ENCODE assay signal across 10 mouse cellular contexts in the genomic region with DNA sequence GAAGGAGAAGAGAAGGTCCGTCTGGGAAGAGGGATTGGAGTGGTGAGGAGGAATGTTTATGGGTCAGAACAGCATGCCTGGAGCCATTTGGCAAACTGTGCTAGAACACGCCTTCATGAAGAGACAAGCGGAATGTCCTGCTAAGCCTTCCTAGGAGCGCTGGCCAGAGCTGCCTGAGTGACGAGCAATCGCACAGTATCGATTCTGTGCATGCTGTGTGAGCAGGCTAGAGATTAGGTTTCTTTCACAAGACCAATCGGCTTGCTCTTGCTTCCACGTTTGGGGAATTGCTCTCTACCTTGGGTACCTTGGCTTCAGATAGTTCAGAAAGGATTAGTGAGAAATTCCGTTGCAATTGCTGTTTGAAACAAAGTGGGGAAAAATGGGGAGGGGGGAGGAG. TPM values are rescaled to one million over a fixed set of nuclear protein-coding genes. Genes with fewer than 3 reads are reported as not detected.
DNase-seq lines count a peak whose midpoint lies in the region; ATAC-seq and TF ChIP-seq lines count a peak whose summit lies in the region.
"Had no signal": no experiment of that assay in that cellular context is flagged by ENCODE, and none has a peak within 500 bp of the region (broad histone marks: within the 10 kb centered on the region; RNA-seq: fewer than 3 reads in every experiment).

No protein-coding gene starts in this region.

- H3K4me2 ChIP-seq in heart, embryonic 13.5 days = peak overlapping the region; percentile 45
- peak overlapping the region; percentile 52 for H3K4me2 ChIP-seq in embryonic facial prominence, embryonic 13.5 days
- H3K4me2 ChIP-seq in limb, embryonic 14.5 days (replicated peaks; ENCODE audit: low read depth, low read length, severe bottlenecking) = peak overlapping the region; percentile 39

- H3K27ac ChIP-seq in heart, embryonic 13.5 days (replicated peaks) = no peak overlapping the region
- no peak overlapping the region for H3K27ac ChIP-seq in heart, embryonic 10.5 days
- H3K27ac ChIP-seq in embryonic facial prominence, embryonic 13.5 days = peak overlapping the region; percentile 82
- peak overlapping the region; percentile 76 for H3K27ac ChIP-seq in limb, embryonic 14.5 days (replicated peaks; ENCODE audit: low read depth, low read length)
- H3K27ac ChIP-seq: macrophage had no signal

- DNase-seq in heart, embryonic 10.5 days (ENCODE audit: low spot score) = no peak
- peak; percentile 85 for DNase-seq in 3T3-L1 (ENCODE audit: low read depth, low spot score)
- DNase-seq in limb, embryonic 14.5 days (ENCODE audit: low spot score) = peak; percentile 84
- DNase-seq in spleen, adult 18-20 months = no peak
- DNase-seq in layer of hippocampus, adult 11-12 months (ENCODE audit: low spot score) = no peak
- no peak for DNase-seq in thymus, postnatal 14 days
- DNase-seq: right cerebral cortex, postnatal 14 days had no signal

- WGBS in heart, embryonic 13.5 days = 23% methylated on average over 10 of the region's 10 CpGs
- 41% methylated on average over 10 of the region's 10 CpGs for WGBS in heart, embryonic 10.5 days
- 15% methylated on average over 10 of the region's 10 CpGs for WGBS in embryonic facial prominence, embryonic 13.5 days
- WGBS in limb, embryonic 14.5 days = 6% methylated on average over 10 of the region's 10 CpGs

- ATAC-seq in heart, embryonic 13.5 days (ENCODE audit: extremely low read depth, insufficient number of reproducible peaks, low FRiP score, low TSS enrichment) = no peak
- ATAC-seq in embryonic facial prominence, embryonic 13.5 days (ENCODE audit: insufficient number of reproducible peaks, insufficient read depth, low FRiP score, low TSS enrichment, low read depth) = no peak
- peak; percentile 82 for ATAC-seq in limb, embryonic 14.5 days (ENCODE audit: low FRiP score, low read depth)

- no peaks in the 10 kb centered on the region for H3K36me3 ChIP-seq in heart, embryonic 13.5 days
- H3K36me3 ChIP-seq in heart, embryonic 10.5 days = no peaks in the 10 kb centered on the region
- H3K36me3 ChIP-seq in embryonic facial prominence, embryonic 13.5 days = no peaks in the 10 kb centered on the region
- H3K36me3 ChIP-seq in limb, embryonic 14.5 days (ENCODE audit: control insufficient read depth, insufficient read depth, low read length) = no peaks in the 10 kb centered on the region

- H3K9me3 ChIP-seq in heart, embryonic 13.5 days = no peaks in the 10 kb centered on the region
- H3K9me3 ChIP-seq in heart, embryonic 10.5 days = no peaks in the 10 kb centered on the region
- no peaks in the 10 kb centered on the region for H3K9me3 ChIP-seq in embryonic facial prominence, embryonic 13.5 days
- H3K9me3 ChIP-seq in limb, embryonic 14.5 days (ENCODE audit: control insufficient read depth, low read length) = no peaks in the 10 kb centered on the region

- no peak for TF ChIP-seq POLR2A in limb, embryonic 14.5 days (IDR thresholded peaks at IDR 0.05; ENCODE audit: borderline replicate concordance, extremely low read depth, insufficient read depth, insufficient read length)

- peaks cover 3% of the 10 kb centered on the region; the same call in 1 of the 2 replicates for H3K27me3 ChIP-seq in heart, embryonic 13.5 days (replicated peaks)
- no peaks in the 10 kb centered on the region for H3K27me3 ChIP-seq in heart, embryonic 10.5 days (ENCODE audit: insufficient read depth, poor library complexity, severe bottlenecking)
- no peaks in the 10 kb centered on the region for H3K27me3 ChIP-seq in embryonic facial prominence, embryonic 13.5 days
- no peaks in the 10 kb centered on the region for H3K27me3 ChIP-seq in limb, embryonic 14.5 days (ENCODE audit: control insufficient read depth, insufficient read depth, low read length)

- no peak overlapping the region for H3K9ac ChIP-seq in heart, embryonic 13.5 days
- peak overlapping the region; percentile 40; the same call in 1 of the 2 replicates for H3K9ac ChIP-seq in embryonic facial prominence, embryonic 13.5 days
- H3K9ac ChIP-seq in limb, embryonic 14.5 days (ENCODE audit: low read depth, low read length, severe bottlenecking) = no peak overlapping the region

- peaks cover 17% of the 10 kb centered on the region for H3K4me1 ChIP-seq in heart, embryonic 13.5 days
- peaks cover 17% of the 10 kb centered on the region for H3K4me1 ChIP-seq in heart, embryonic 10.5 days
- H3K4me1 ChIP-seq in embryonic facial prominence, embryonic 13.5 days = peaks cover 26% of the 10 kb centered on the region
- peaks cover 26% of the 10 kb centered on the region for H3K4me1 ChIP-seq in limb, embryonic 14.5 days (ENCODE audit: control insufficient read depth, insufficient read depth, low read length)

- no peak overlapping the region for H3K4me3 ChIP-seq in heart, embryonic 13.5 days
- no peak overlapping the region for H3K4me3 ChIP-seq in heart, embryonic 10.5 days
- H3K4me3 ChIP-seq in embryonic facial prominence, embryonic 13.5 days = 0 out of 2 replicates have a peak overlapping the region, but pooled peaks have one; percentile 4
- peak overlapping the region; percentile 10; the same call in 1 of the 2 replicates for H3K4me3 ChIP-seq in limb, embryonic 14.5 days (replicated peaks; ENCODE audit: low read length)

RNA-seq across cellular contexts. Expression of a gene that starts 35.2 kb away (rescaled TPM):
- 83.0 and 84.1 TPM in 2 replicates for polyA plus RNA-seq in heart, embryonic 13.5 days (2015; fragmentation: Nextera tagmentation; extraction: Ambion mirVana)
- 70.3 and 96.3 TPM in 2 replicates for polyA plus RNA-seq in heart, embryonic 10.5 days (2016; fragmentation: Nextera tagmentation; extraction: Ambion mirVana)
- polyA plus RNA-seq in embryonic facial prominence, embryonic 13.5 days (2015; fragmentation: Nextera tagmentation; extraction: Ambion mirVana) = 56.5 and 66.5 TPM in 2 replicates
- polyA plus RNA-seq in limb, embryonic 14.5 days (2012; rRNA removed) = 33.2 and 39.5 TPM in 2 replicates
- polyA plus RNA-seq in limb, embryonic 14.5 days (2014; fragmentation: Nextera tagmentation; extraction: Ambion mirVana) = 77.6 and 81.4 TPM in 2 replicates

Comparison
In these comparisons a context has a peak if more than half of its experiments do, and no peak if none do; other contexts are left out.
1. H3K27ac ChIP-seq: peak in embryonic facial prominence, embryonic 13.5 days (single experiment) and limb, embryonic 14.5 days (single experiment); none in heart, embryonic 13.5 days (single experiment) and heart, embryonic 10.5 days (single experiment).
2. H3K4me3 ChIP-seq: peak in embryonic facial prominence, embryonic 13.5 days (single experiment) and limb, embryonic 14.5 days (single experiment); none in heart, embryonic 13.5 days (single experiment) and heart, embryonic 10.5 days (single experiment).
3. DNase-seq: peak in 3T3-L1 (single experiment) and limb, embryonic 14.5 days (single experiment); none in heart, embryonic 10.5 days (single experiment), spleen, adult 18-20 months (0 of 2), layer of hippocampus, adult 11-12 months (single experiment) and thymus, postnatal 14 days (single experiment).
4. Peak in every context shown above with its lines, with median percentiles within 50 percentile points of each other: H3K4me2 ChIP-seq.